Mouse (Mus musculus): ENCODE measurements around the gene Fam214b. TPM values are rescaled to one million over a fixed set of nuclear protein-coding genes. Genes with fewer than 3 reads are reported as not detected.
A peak's percentile ranks its signal among the peaks of the same experiment; 100 is the strongest.

Gene Fam214b
- 29.1 and 39.3 TPM in 2 replicates for polyA plus RNA-seq (2012; rRNA removed)

- DNase-seq (ENCODE audit: low read depth, low spot score) = peak; percentile 93
- 2% methylated on average over 33 of the region's 33 CpGs for WGBS
Measured at GRCm38 (mm10) chr4:43045659-43046302, at the start of gene Fam214b. Gene Fam214b (minus strand): TSS chr4:43046220.

- WGBS = 75% methylated on average over 4 of the region's 4 CpGs
Measured at GRCm38 (mm10) chr4:43091183-43091582, 45.2 kb upstream of the Fam214b start.

GRCm38 (mm10) chr4:43089950-43090349, 43.9 kb upstream of the Fam214b start:
- DNase-seq (ENCODE audit: low read depth, low spot score) = no peak

More at GRCm38 (mm10) chr4:43091183-43091582, 45.2 kb upstream of the Fam214b start:
- no peak for DNase-seq (ENCODE audit: low read depth, low spot score)

GRCm38 (mm10) chr4:43082458-43082857, 36.4 kb upstream of the Fam214b start:
- DNase-seq (ENCODE audit: low read depth, low spot score) = no peak
- 74% methylated on average over 2 of the region's 2 CpGs for whole genome bisulfite sequencing

More at GRCm38 (mm10) chr4:43089950-43090349, 43.9 kb upstream of the Fam214b start:
- 86% methylated on average over 2 of the region's 2 CpGs for WGBS

GRCm38 (mm10) chr4:43078071-43078718, 32.2 kb upstream of the Fam214b start:
- DNase-seq (ENCODE audit: low read depth, low spot score) = no peak
- WGBS = 67% methylated on average over 7 of the region's 7 CpGs

GRCm38 (mm10) chr4:43074923-43075322, 28.9 kb upstream of the Fam214b start:
- no peak for DNase-seq (ENCODE audit: low read depth, low spot score)

- no peak for DNase-seq (ENCODE audit: low read depth, low spot score)
- WGBS = 98% methylated on average over 4 of the region's 4 CpGs
Measured at GRCm38 (mm10) chr4:43065471-43065870, 19.5 kb upstream of the Fam214b start.

GRCm38 (mm10) chr4:43060286-43060685, 14.3 kb upstream of the Fam214b start:
- no peak for DNase-seq (ENCODE audit: low read depth, low spot score)
- WGBS = 72% methylated on average over 3 of the region's 3 CpGs

GRCm38 (mm10) chr4:43059697-43060096, 13.7 kb upstream of the Fam214b start:
- 51% methylated on average over 3 of the region's 3 CpGs for WGBS
- no peak for DNase-seq (ENCODE audit: low read depth, low spot score)

- under 1% methylated on average over 88 of the region's 90 CpGs for WGBS
- no peak for DNase-seq (ENCODE audit: low read depth, low spot score)
Measured at GRCm38 (mm10) chr4:43058753-43059654, 13.0 kb upstream of the Fam214b start, which contains the start of gene Unc13b. Gene Unc13b (plus strand): TSS chr4:43058953.

GRCm38 (mm10) chr4:43058392-43058752, 12.4 kb upstream of the Fam214b start:
- WGBS = 11% methylated on average over 8 of the region's 8 CpGs
- no peak for DNase-seq (ENCODE audit: low read depth, low spot score)

- WGBS = 84% methylated on average over 5 of the region's 5 CpGs
Measured at GRCm38 (mm10) chr4:43057654-43058053, 11.6 kb upstream of the Fam214b start.

GRCm38 (mm10) chr4:43052627-43053026, 6.6 kb upstream of the Fam214b start:
- no peak for DNase-seq (ENCODE audit: low read depth, low spot score)
- 9% methylated on average over 4 of the region's 4 CpGs for WGBS

More at GRCm38 (mm10) chr4:43057654-43058053, 11.6 kb upstream of the Fam214b start:
- DNase-seq (ENCODE audit: low read depth, low spot score) = no peak

GRCm38 (mm10) chr4:43047231-43047630, 1.2 kb upstream of the Fam214b start:
- 4% methylated on average over 5 of the region's 5 CpGs for WGBS
- no peak for DNase-seq (ENCODE audit: low read depth, low spot score)

GRCm38 (mm10) chr4:43046607-43047006, 587 bp upstream of the Fam214b start:
- 48% methylated on average over 5 of the region's 5 CpGs for WGBS
- DNase-seq (ENCODE audit: low read depth, low spot score) = no peak

- no peak for DNase-seq (ENCODE audit: low read depth, low spot score)
- 3% methylated on average over 13 of the region's 13 CpGs for WGBS
Measured at GRCm38 (mm10) chr4:43045285-43045658, 748 bp downstream of the Fam214b start.

GRCm38 (mm10) chr4:43044673-43045072, 1.3 kb downstream of the Fam214b start:
- no peak for DNase-seq (ENCODE audit: low read depth, low spot score)
- WGBS = 14% methylated on average over 4 of the region's 4 CpGs

- WGBS = 24% methylated on average over 7 of the region's 7 CpGs
- no peak for DNase-seq (ENCODE audit: low read depth, low spot score)
Measured at GRCm38 (mm10) chr4:43043644-43044357, 2.2 kb downstream of the Fam214b start.

- 48% methylated on average over 9 of the region's 9 CpGs for WGBS
- no peak for DNase-seq (ENCODE audit: low read depth, low spot score)
Measured at GRCm38 (mm10) chr4:43040881-43041547, 5.0 kb downstream of the Fam214b start.
